Mouse (Mus musculus) cortical plate, adult 2 months (tissue): Measurements from ENCODE around the gene Satb1.

Source experiments
- CTCF ChIP-seq: fragments of 200-500 bp; IDR thresholded peaks from 2 replicates; pipeline ENCODE4 v1.5.1; 2011; ENCODE audit warnings: mild to moderate bottlenecking, control low read depth, low read length; ENCODE audit not compliant: insufficient read depth; ENCODE audit errors: extremely low read depth
- POLR2A ChIP-seq: fragments of 200-500 bp; IDR thresholded peaks from 2 replicates; pipeline ENCODE4 v1.6.1; 2011; ENCODE audit warnings: mild to moderate bottlenecking, low read length, control low read depth; ENCODE audit not compliant: insufficient read depth; ENCODE audit errors: extremely low read depth

DNA sequence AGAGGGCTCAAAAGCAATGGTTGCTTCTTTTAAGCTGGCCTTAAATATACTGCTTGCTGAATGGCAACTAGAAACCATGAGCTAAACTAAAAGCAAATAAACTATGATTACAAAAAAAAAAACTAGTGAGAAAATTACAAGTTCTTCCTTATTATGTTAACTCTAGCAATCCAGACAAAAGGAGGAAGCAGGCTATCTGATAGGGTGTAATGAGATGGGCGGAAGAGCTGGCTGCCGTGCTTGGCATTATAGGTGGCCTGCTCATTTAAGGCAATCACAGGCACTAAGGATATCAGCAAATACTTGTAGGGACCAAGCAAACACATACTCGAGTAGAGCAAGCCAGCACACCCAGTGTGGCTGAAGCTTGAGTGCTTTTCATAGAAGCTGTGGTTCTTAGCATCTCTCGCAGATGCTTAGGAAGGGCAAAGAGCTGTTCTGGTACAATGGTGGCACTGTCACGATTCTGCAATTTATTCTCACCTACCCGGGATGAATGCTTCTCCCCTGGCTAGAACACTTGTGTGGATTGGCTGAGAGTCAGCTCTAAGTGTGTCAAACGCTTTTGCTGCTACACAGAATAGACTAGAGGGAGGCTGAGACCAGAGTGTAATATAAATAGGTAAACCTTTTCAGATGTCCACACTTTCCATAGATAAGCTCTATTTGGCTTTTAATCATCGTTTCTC, 49.4 kb downstream of the Satb1 start:
- TF ChIP-seq POLR2A = no peak
- no peak for TF ChIP-seq CTCF
